19 mouse cellular contexts compared by ENCODE assay signal in the genomic region with DNA sequence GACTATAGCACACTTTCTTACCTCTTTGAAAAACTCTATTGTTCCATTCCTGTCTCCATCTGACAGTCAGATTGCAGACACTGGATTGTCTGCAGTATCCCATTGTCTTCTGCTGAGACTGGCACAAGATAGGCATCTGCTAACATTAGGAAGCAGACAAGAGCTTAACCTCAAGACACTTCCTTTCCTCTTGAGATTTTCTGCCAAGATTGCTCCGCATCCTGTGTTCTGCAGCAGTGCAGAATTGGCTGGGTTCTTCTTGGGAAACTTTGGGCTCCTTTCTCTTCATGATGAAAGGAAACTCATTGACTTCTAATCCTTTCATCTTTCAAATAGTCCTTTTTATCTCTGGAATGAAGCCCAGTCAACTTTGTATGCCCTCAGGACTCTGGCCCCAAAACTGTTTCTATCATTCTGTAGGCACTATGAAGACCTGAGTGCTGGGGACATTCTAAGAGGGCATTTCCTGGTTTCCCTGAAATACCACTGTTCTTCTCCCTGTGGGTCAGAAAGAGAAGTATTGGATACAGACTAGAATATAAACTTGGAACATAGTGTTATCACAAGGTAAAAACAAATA.
DNase-seq lines count a peak whose midpoint lies in the region; ATAC-seq and TF ChIP-seq lines count a peak whose summit lies in the region.
"Had no signal": no experiment of that assay in that cellular context is flagged by ENCODE, and none has a peak within 500 bp of the region (broad histone marks: within the 10 kb centered on the region; RNA-seq: fewer than 3 reads in every experiment).

No protein-coding gene starts in this region.

- no peak overlapping the region for H3K9ac ChIP-seq in lung, embryonic 14.5 days
- H3K9ac ChIP-seq in intestine, embryonic 16.5 days (ENCODE audit: low read depth, low read length) = no peak overlapping the region
- H3K9ac ChIP-seq: embryonic facial prominence, embryonic 15.5 days; forebrain, embryonic 12.5 days; hindbrain, embryonic 13.5 days; intestine, embryonic 15.5 days; neural tube, embryonic 15.5 days had no signal

- no peaks in the 10 kb centered on the region for H3K36me3 ChIP-seq in lung, embryonic 14.5 days (ENCODE audit: insufficient read depth)
- no peaks in the 10 kb centered on the region for H3K36me3 ChIP-seq in intestine, embryonic 16.5 days (ENCODE audit: control insufficient read depth, insufficient read depth, low read length)
- H3K36me3 ChIP-seq: embryonic facial prominence, embryonic 15.5 days; forebrain, embryonic 12.5 days; hindbrain, embryonic 13.5 days; intestine, embryonic 15.5 days; neural tube, embryonic 15.5 days had no signal

- TF ChIP-seq POLR2A in lung, adult 2 months (IDR thresholded peaks at IDR 0.05; ENCODE audit: borderline replicate concordance, extremely low read depth, low read depth, low read length) = no peak

- no peak overlapping the region for H3K27ac ChIP-seq in lung, embryonic 14.5 days (ENCODE audit: low read depth)
- H3K27ac ChIP-seq in intestine, embryonic 16.5 days (ENCODE audit: low read length) = no peak overlapping the region
- H3K27ac ChIP-seq: embryonic facial prominence, embryonic 15.5 days; forebrain, embryonic 12.5 days; hindbrain, embryonic 13.5 days; intestine, embryonic 15.5 days; neural tube, embryonic 15.5 days had no signal

- TF ChIP-seq CTCF in lung, embryonic 14.5 days (IDR thresholded peaks at IDR 0.05; ENCODE audit: low read depth) = no peak
- TF ChIP-seq CTCF in lung, adult 2 months (IDR thresholded peaks at IDR 0.05; ENCODE audit: insufficient read depth, low read length) = no peak

- no peaks in the 10 kb centered on the region for H3K27me3 ChIP-seq in lung, embryonic 14.5 days (ENCODE audit: insufficient read depth, low read length)
- no peaks in the 10 kb centered on the region for H3K27me3 ChIP-seq in intestine, embryonic 16.5 days (replicated peaks; ENCODE audit: control insufficient read depth, insufficient read depth, low read length)
- H3K27me3 ChIP-seq: embryonic facial prominence, embryonic 15.5 days; forebrain, embryonic 12.5 days; hindbrain, embryonic 13.5 days; intestine, embryonic 15.5 days; neural tube, embryonic 15.5 days had no signal

- H3K4me1 ChIP-seq in lung, embryonic 14.5 days (ENCODE audit: insufficient read depth) = peaks cover 9% of the 10 kb centered on the region
- H3K4me1 ChIP-seq in lung, adult 2 months (ENCODE audit: control insufficient read depth, insufficient read depth, low read length) = peaks cover 10% of the 10 kb centered on the region
- H3K4me1 ChIP-seq in intestine, embryonic 16.5 days (ENCODE audit: control insufficient read depth, insufficient read depth, low read length) = no peaks in the 10 kb centered on the region
- H3K4me1 ChIP-seq: embryonic facial prominence, embryonic 15.5 days; forebrain, embryonic 12.5 days; hindbrain, embryonic 13.5 days; intestine, embryonic 15.5 days; neural tube, embryonic 15.5 days had no signal

- H3K4me3 ChIP-seq in lung, embryonic 14.5 days (ENCODE audit: low read depth, low read length) = no peak overlapping the region
- H3K4me3 ChIP-seq in lung, adult 2 months (replicated peaks; ENCODE audit: extremely low read depth, low read depth, low read length) = no peak overlapping the region
- no peak overlapping the region for H3K4me3 ChIP-seq in intestine, embryonic 16.5 days (ENCODE audit: low read length)
- H3K4me3 ChIP-seq: embryonic facial prominence, embryonic 15.5 days; forebrain, embryonic 12.5 days; hindbrain, embryonic 13.5 days; intestine, embryonic 15.5 days; neural tube, embryonic 15.5 days had no signal

- no peak overlapping the region for H3K4me2 ChIP-seq in lung, embryonic 14.5 days
- H3K4me2 ChIP-seq in intestine, embryonic 16.5 days (ENCODE audit: low read depth, low read length) = no peak overlapping the region
- H3K4me2 ChIP-seq: embryonic facial prominence, embryonic 15.5 days; forebrain, embryonic 12.5 days; hindbrain, embryonic 13.5 days; intestine, embryonic 15.5 days; midbrain, embryonic 11.5 days; neural tube, embryonic 15.5 days had no signal

- H3K9me3 ChIP-seq in lung, embryonic 14.5 days (ENCODE audit: low read depth, low read length) = no peaks in the 10 kb centered on the region
- H3K9me3 ChIP-seq in intestine, embryonic 16.5 days (ENCODE audit: control insufficient read depth, low read length) = no peaks in the 10 kb centered on the region
- H3K9me3 ChIP-seq: embryonic facial prominence, embryonic 15.5 days; forebrain, embryonic 12.5 days; hindbrain, embryonic 13.5 days; intestine, embryonic 15.5 days; neural tube, embryonic 15.5 days had no signal

- ATAC-seq in lung, embryonic 14.5 days (ENCODE audit: insufficient read depth) = peak; percentile 47; the same call in 1 of the 2 replicates
- peak; percentile 56; the same call in 1 of the 2 replicates for ATAC-seq in common myeloid progenitor, adult 5-6 weeks (replicated peaks; ENCODE audit: low read depth, poor library complexity, severe bottlenecking)
- ATAC-seq in intestine, embryonic 16.5 days = no peak
- ATAC-seq: intestine, embryonic 15.5 days had no signal

- DNase-seq in lung, embryonic 14.5 days = peak; percentile 54
- no peak for DNase-seq in lung, adult 2 months
- peak; percentile 71 for DNase-seq in lung, postnatal 25 days (ENCODE audit: low spot score)
- DNase-seq in testis, postnatal 14 days (ENCODE audit: low spot score) = no peak
- DNase-seq in heart, postnatal 14 days = no peak
- DNase-seq: adrenal gland, postnatal 25 days; cerebellum, adult 2 months; gastrocnemius, postnatal 14 days; heart, postnatal 10 days; kidney, postnatal 25 days; thymus, postnatal 4 days had no signal

- 56% methylated on average over 1 of the region's 1 CpGs for WGBS in lung, embryonic 14.5 days
- 18% methylated on average over 1 of the region's 1 CpGs for WGBS in lung, adult 2 months
- WGBS in intestine, embryonic 16.5 days = 71% methylated on average over 1 of the region's 1 CpGs

- intact Hi-C loops in heart, postnatal 14 days (cut with DNase I) = no loop called here

Comparison
In these comparisons a context has a peak if more than half of its experiments do, and no peak if none do; other contexts are left out.
1. DNase-seq: peak in lung, embryonic 14.5 days (single experiment) and lung, postnatal 25 days (single experiment); none in lung, adult 2 months (single experiment), testis, postnatal 14 days (single experiment) and heart, postnatal 14 days (0 of 2).